Mouse (Mus musculus) kidney, embryonic 16.5 days (tissue): Measurements from ENCODE around the gene Rtn4ip1. TPM values are rescaled to one million over a fixed set of nuclear protein-coding genes. Genes with fewer than 3 reads are reported as not detected.
A peak's percentile ranks its signal among the peaks of the same experiment; 100 is the strongest.

Experiments used
- ATAC-seq: fragments of 200-750 bp; cut with Nextera tagmentation; 2 replicates; pipeline ENCODE4 v1.8.0; 2017; ENCODE audit warnings: moderate TSS enrichment; ENCODE audit not compliant: low FRiP score, low TSS enrichment
- H3K27ac ChIP-seq: fragments of 300-500 bp; sonication (generic); 2 replicates; pipeline ENCODE4 v1.5.1; 2014; ENCODE audit warnings: low read length
- H3K27me3 ChIP-seq: fragments of 300-500 bp; sonication (generic); 2 replicates; pipeline ENCODE4 v1.6.1; 2014; ENCODE audit warnings: low read length, control low read depth, mixed read lengths; ENCODE audit not compliant: insufficient read depth
- H3K36me3 ChIP-seq: fragments of 300-500 bp; sonication (generic); 2 replicates; pipeline ENCODE4 v1.6.1; 2014; ENCODE audit warnings: low read length, control low read depth, mixed read lengths; ENCODE audit not compliant: insufficient read depth
- H3K4me1 ChIP-seq: fragments of 300-500 bp; sonication (generic); 2 replicates; pipeline ENCODE4 v1.6.1; 2014; ENCODE audit warnings: low read length, control low read depth, mixed read lengths; ENCODE audit not compliant: insufficient read depth
- H3K4me2 ChIP-seq: fragments of 300-500 bp; sonication (generic); replicated peaks from 2 replicates; pipeline ENCODE4 v1.6.1; 2014; ENCODE audit warnings: low read depth, low read length
- H3K4me3 ChIP-seq: fragments of 300-500 bp; sonication (generic); 2 replicates; pipeline ENCODE4 v1.5.1; 2014; ENCODE audit warnings: mild to moderate bottlenecking, low read length
- H3K9ac ChIP-seq: fragments of 300-500 bp; sonication (generic); replicated peaks from 2 replicates; pipeline ENCODE4 v1.6.1; 2014; ENCODE audit warnings: low read length
- H3K9me3 ChIP-seq: fragments of 300-500 bp; sonication (generic); 2 replicates; pipeline ENCODE4 v1.6.1; 2016; ENCODE audit warnings: low read length, control low read depth
- WGBS: fragments of 180-500 bp; shearing (Covaris S2); extraction: QIAGEN DNeasy Blood & Tissue Kit; methylation state at CpG from one replicate; pipeline ENCODE4 v1.1.7; 2014; 5-methylcytosine and 5-hydroxymethylcytosine counted together
- polyA plus RNA-seq: library from polyadenylated mRNA; unstranded; fragments of >200 nt; fragmentation: Nextera tagmentation; extraction: Ambion mirVana; gene quantifications from 2 replicates; pipeline ENCODE4 v1.2.1, GENCODE M21; 2015

The Rtn4ip1 gene
- polyA plus RNA-seq, 1 experiment from 2014 or later, result 18.7 TPM

GRCm38 (mm10) chr10:43898276-43898675 is 3.3 kb upstream of the Rtn4ip1 start:
- Histone ChIP-seq H3K4me3 (no peak overlapping the region), H3K36me3 (peaks cover 17% of the 10 kb centered on the region; the same call in 1 of the 2 replicates), H3K4me2 (no peak overlapping the region), H3K9me3 (no peaks in the 10 kb centered on the region), H3K27me3 (no peaks in the 10 kb centered on the region), H3K27ac (no peak overlapping the region), H3K9ac (no peak overlapping the region), H3K4me1 (peaks cover 15% of the 10 kb centered on the region)
- ATAC-seq, result no peak
- WGBS, result 93% methylated on average over 7 of the region's 7 CpGs

DNA sequence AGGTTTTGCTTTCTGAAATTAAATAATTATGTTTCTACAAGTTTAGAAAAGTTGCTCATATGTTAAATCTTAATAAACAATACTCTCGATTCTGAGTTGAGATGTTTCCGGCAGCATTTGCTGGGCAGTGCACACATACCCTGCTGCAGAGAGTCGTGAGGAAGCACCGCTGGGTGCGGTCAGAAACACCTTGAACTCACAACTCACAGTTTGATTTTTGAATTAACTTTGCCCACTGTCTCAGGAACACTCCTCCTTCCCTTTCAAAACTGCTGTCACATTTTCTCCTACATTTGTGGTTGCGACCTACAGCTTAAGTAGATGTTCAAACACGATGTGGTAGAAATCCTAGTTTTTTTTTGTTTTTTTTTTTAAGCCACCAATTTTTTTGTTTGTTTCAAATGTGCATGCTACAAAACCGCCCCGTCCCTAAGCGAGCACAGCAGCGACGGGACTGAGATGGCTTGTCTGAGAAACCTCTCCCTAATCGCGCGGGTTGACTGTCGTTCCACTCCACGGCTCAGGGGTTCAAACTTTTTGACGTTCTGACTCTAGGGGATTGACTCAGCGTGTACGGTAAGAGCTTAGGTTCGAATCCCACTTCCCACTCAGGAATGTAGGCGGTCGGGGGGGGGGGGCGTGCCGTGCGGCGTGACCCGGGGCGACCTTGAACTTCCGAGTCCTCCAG is 580 bp upstream of the Rtn4ip1 start:
- ATAC-seq, result peak; percentile 69; the same call in 1 of the 2 replicates

DNA sequence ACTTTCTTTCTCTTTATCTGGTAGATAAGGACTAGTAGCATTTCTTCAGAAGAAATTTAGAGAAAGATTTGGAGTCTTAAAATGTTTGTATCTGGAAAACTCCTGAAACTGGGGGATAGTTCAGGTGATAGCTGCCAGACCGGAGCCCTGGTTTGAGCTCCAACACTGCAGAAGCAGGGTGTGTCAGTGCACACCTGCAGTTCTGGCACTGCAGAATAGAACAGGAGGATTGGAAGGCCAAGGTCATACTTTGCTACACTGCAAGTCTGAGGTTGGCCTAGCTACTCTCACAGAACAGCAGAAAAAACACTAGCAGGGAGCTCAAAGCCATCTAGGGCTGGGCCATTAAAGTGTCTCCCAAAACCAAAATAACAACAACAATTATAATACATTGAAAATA is 3.0 kb downstream of the Rtn4ip1 start:
- ATAC-seq, result no peak
- WGBS, result 90% methylated on average over 1 of the region's 1 CpGs
- no peak overlapping the region for H3K27ac ChIP-seq

More for the DNA sequence above, 580 bp upstream of the Rtn4ip1 start:
- Histone ChIP-seq H3K9ac (peak overlapping the region; percentile 78), H3K27ac (peak overlapping the region; percentile 83), H3K4me3 (peak overlapping the region; percentile 84), H3K4me1 (peaks cover 15% of the 10 kb centered on the region), H3K4me2 (peak overlapping the region; percentile 53), H3K36me3 (no peaks in the 10 kb centered on the region), H3K9me3 (no peaks in the 10 kb centered on the region), H3K27me3 (no peaks in the 10 kb centered on the region)
- WGBS, result 8% methylated on average over 30 of the region's 30 CpGs

DNA sequence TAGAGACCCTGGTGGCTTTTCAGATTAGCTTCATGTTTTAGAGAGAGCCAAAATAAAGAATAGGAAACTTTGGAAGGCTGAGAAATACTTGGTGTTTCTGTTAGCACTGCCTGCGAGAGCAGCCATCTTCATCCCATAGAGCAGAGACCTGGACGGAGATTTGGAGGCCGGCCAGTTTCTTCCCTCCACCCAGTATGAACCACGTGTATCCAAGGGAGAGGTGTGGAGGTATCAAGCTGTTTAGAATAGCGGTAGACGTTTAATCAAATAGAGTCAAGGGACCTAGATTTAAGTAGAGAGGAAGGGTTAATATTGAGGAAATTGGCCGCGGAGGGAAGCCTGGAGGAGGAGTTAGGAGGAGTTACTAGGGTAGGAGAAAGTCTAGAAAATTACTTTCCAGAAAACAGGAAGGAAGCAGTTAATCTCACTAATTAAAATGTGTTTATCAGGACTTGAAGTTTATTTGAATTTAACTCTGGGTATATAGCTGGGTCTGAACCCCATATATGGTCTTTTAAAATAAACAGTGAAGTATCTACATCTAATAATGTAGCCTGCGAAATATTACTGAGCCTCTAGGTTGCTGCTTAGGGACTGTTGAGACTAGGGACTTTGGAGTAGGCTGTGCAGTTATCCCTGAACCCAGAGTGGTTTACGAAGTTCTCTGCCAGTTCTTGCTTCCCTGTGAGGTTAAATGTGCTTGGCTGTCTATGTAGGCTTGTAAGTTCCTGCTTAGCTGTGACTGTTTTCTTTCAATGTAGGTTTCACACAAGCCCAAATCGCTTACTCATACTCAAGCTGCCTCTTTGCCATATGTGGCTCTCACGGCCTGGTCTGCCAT is 8.6 kb downstream of the Rtn4ip1 start:
- no peak overlapping the region for H3K4me2 ChIP-seq
- H3K9me3 ChIP-seq, result no peaks in the 10 kb centered on the region
- ATAC-seq, result no peak
- no peak overlapping the region for H3K4me3 ChIP-seq
- no peaks in the 10 kb centered on the region for H3K4me1 ChIP-seq
- H3K27ac ChIP-seq, result no peak overlapping the region
- H3K9ac ChIP-seq, result no peak overlapping the region
- 74% methylated on average over 12 of the region's 12 CpGs for WGBS
- no peaks in the 10 kb centered on the region for H3K36me3 ChIP-seq
- no peaks in the 10 kb centered on the region for H3K27me3 ChIP-seq

More for the DNA sequence above, 3.0 kb downstream of the Rtn4ip1 start:
- no peaks in the 10 kb centered on the region for H3K9me3 ChIP-seq
- H3K4me1 ChIP-seq, result peaks cover 15% of the 10 kb centered on the region
- H3K9ac ChIP-seq, result no peak overlapping the region
- H3K27me3 ChIP-seq, result no peaks in the 10 kb centered on the region
- no peak overlapping the region for H3K4me2 ChIP-seq
- H3K4me3 ChIP-seq, result no peak overlapping the region
- H3K36me3 ChIP-seq, result no peaks in the 10 kb centered on the region

GRCm38 (mm10) chr10:43910873-43911142 is 9.2 kb downstream of the Rtn4ip1 start:
- WGBS, result 86% methylated on average over 8 of the region's 8 CpGs
- no peaks in the 10 kb centered on the region for H3K4me1 ChIP-seq
- H3K9ac ChIP-seq, result no peak overlapping the region
- H3K4me3 ChIP-seq, result no peak overlapping the region
- no peaks in the 10 kb centered on the region for H3K9me3 ChIP-seq
- H3K27ac ChIP-seq, result no peak overlapping the region
- no peaks in the 10 kb centered on the region for H3K27me3 ChIP-seq
- no peaks in the 10 kb centered on the region for H3K36me3 ChIP-seq
- no peak for ATAC-seq
- H3K4me2 ChIP-seq, result no peak overlapping the region

GRCm38 (mm10) chr10:43912236-43912635 is 10.6 kb downstream of the Rtn4ip1 start:
- no peak overlapping the region for H3K27ac ChIP-seq
- no peak overlapping the region for H3K4me3 ChIP-seq
- no peaks in the 10 kb centered on the region for H3K36me3 ChIP-seq
- H3K4me1 ChIP-seq, result no peaks in the 10 kb centered on the region
- no peaks in the 10 kb centered on the region for H3K27me3 ChIP-seq
- WGBS, result 79% methylated on average over 3 of the region's 3 CpGs
- no peak overlapping the region for H3K9ac ChIP-seq
- no peak for ATAC-seq
- H3K9me3 ChIP-seq, result no peaks in the 10 kb centered on the region
- no peak overlapping the region for H3K4me2 ChIP-seq

- Histone ChIP-seq H3K9me3 (no peaks in the 10 kb centered on the region), H3K9ac (no peak overlapping the region), H3K36me3 (0 out of 2 replicates have a peak, but pooled peaks cover 2% of the 10 kb centered on the region), H3K4me3 (no peak overlapping the region), H3K27me3 (no peaks in the 10 kb centered on the region), H3K4me1 (0 out of 2 replicates have a peak, but pooled peaks cover 3% of the 10 kb centered on the region), H3K4me2 (no peak overlapping the region), H3K27ac (no peak overlapping the region)
- 84% methylated on average over 12 of the region's 12 CpGs for WGBS
- ATAC-seq, result no peak
Measured at GRCm38 (mm10) chr10:43916181-43916580, 14.6 kb downstream of the Rtn4ip1 start.

DNA sequence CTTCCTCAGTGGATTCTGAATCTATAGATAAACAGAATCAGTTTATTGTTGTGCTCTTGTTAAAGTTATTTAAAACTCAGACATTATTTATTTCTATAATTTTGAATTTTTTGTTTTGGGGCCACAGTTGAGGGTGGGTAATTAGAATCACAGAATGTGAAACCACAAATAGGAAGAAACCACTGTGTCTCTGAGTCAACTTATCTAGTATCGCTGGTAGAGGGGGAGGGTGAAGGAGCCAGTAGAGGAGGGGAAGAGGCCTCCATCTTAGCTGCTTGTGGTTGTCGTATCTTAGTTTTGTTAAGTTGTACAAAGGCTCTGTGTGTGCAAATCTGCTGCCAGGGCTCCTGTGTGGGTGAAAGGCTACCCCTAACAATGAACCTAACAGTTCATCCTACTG is 15.1 kb downstream of the Rtn4ip1 start:
- 0 out of 2 replicates have a peak, but pooled peaks cover 3% of the 10 kb centered on the region for H3K4me1 ChIP-seq
- 86% methylated on average over 2 of the region's 2 CpGs for WGBS

GRCm38 (mm10) chr10:43918696-43919608 is 17.3 kb downstream of the Rtn4ip1 start:
- H3K27me3 ChIP-seq, result no peaks in the 10 kb centered on the region
- 0 out of 2 replicates have a peak, but pooled peaks cover 8% of the 10 kb centered on the region for H3K36me3 ChIP-seq
- no peak overlapping the region for H3K27ac ChIP-seq
- 41% methylated on average over 17 of the region's 17 CpGs for WGBS
- no peak overlapping the region for H3K4me3 ChIP-seq
- 0 out of 2 replicates have a peak, but pooled peaks cover 3% of the 10 kb centered on the region for H3K4me1 ChIP-seq
- H3K4me2 ChIP-seq, result no peak overlapping the region
- H3K9ac ChIP-seq, result no peak overlapping the region
- no peak for ATAC-seq
- H3K9me3 ChIP-seq, result no peaks in the 10 kb centered on the region

More for the DNA sequence above, 15.1 kb downstream of the Rtn4ip1 start:
- no peak overlapping the region for H3K4me2 ChIP-seq
- no peaks in the 10 kb centered on the region for H3K9me3 ChIP-seq
- H3K27ac ChIP-seq, result no peak overlapping the region
- ATAC-seq, result no peak
- no peak overlapping the region for H3K4me3 ChIP-seq
- no peak overlapping the region for H3K9ac ChIP-seq
- H3K27me3 ChIP-seq, result no peaks in the 10 kb centered on the region
- H3K36me3 ChIP-seq, result 0 out of 2 replicates have a peak, but pooled peaks cover 2% of the 10 kb centered on the region
